Mouse (Mus musculus): ENCODE data around the gene Gm49358. TPM values are rescaled to one million over a fixed set of nuclear protein-coding genes. Genes with fewer than 3 reads are reported as not detected.

Gm49358 gene
- polyA plus RNA-seq, 1 experiment from 2014 or later = not detected

- no peaks in the 10 kb centered on the region for H3K4me1 ChIP-seq (ENCODE audit: insufficient read depth)
- no peaks in the 10 kb centered on the region for H3K36me3 ChIP-seq (ENCODE audit: insufficient read depth)
- H3K4me2 ChIP-seq = no peak overlapping the region
- H3K9ac ChIP-seq = no peak overlapping the region
- ATAC-seq (ENCODE audit: insufficient read depth) (no peak), DNase-seq (no peak)
- H3K27me3 ChIP-seq (ENCODE audit: insufficient read depth, low read length) = no peaks in the 10 kb centered on the region
- TF ChIP-seq CTCF (IDR thresholded peaks at IDR 0.05; ENCODE audit: low read depth) = no peak
- H3K9me3 ChIP-seq (ENCODE audit: low read depth, low read length) = no peaks in the 10 kb centered on the region
- no peak overlapping the region for H3K27ac ChIP-seq (ENCODE audit: low read depth)
- H3K4me3 ChIP-seq (ENCODE audit: low read depth, low read length) = no peak overlapping the region
- 91% methylated on average over 5 of the region's 5 CpGs for WGBS
Observed at GRCm38 (mm10) chr10:86810612-86811011, 46.8 kb downstream of the Gm49358 start.

- ATAC-seq (ENCODE audit: insufficient read depth) = no peak
- H3K4me3 ChIP-seq (ENCODE audit: low read depth, low read length) = no peak overlapping the region
- DNase-seq = no peak
- H3K9ac ChIP-seq = no peak overlapping the region
- H3K27ac ChIP-seq (ENCODE audit: low read depth) = peak overlapping the region; percentile 42; the same call in 1 of the 2 replicates
- no peaks in the 10 kb centered on the region for H3K36me3 ChIP-seq (ENCODE audit: insufficient read depth)
- no peaks in the 10 kb centered on the region for H3K9me3 ChIP-seq (ENCODE audit: low read depth, low read length)
- 53% methylated on average over 19 of the region's 19 CpGs for WGBS
- H3K4me1 ChIP-seq (ENCODE audit: insufficient read depth) = no peaks in the 10 kb centered on the region
- H3K27me3 ChIP-seq (ENCODE audit: insufficient read depth, low read length) = no peaks in the 10 kb centered on the region
- no peak for TF ChIP-seq CTCF (IDR thresholded peaks at IDR 0.05; ENCODE audit: low read depth)
- no peak overlapping the region for H3K4me2 ChIP-seq
Observed at GRCm38 (mm10) chr10:86814292-86815131, 50.7 kb downstream of the Gm49358 start.

GRCm38 (mm10) chr10:86815133-86815532 lies 51.4 kb downstream of the Gm49358 start:
- H3K27me3 ChIP-seq (ENCODE audit: insufficient read depth, low read length) = no peaks in the 10 kb centered on the region
- H3K4me3 ChIP-seq (ENCODE audit: low read depth, low read length) = no peak overlapping the region
- H3K4me1 ChIP-seq (ENCODE audit: insufficient read depth) = no peaks in the 10 kb centered on the region
- H3K9ac ChIP-seq = no peak overlapping the region
- no peak overlapping the region for H3K27ac ChIP-seq (ENCODE audit: low read depth)
- no peaks in the 10 kb centered on the region for H3K36me3 ChIP-seq (ENCODE audit: insufficient read depth)
- no peaks in the 10 kb centered on the region for H3K9me3 ChIP-seq (ENCODE audit: low read depth, low read length)
- TF ChIP-seq CTCF (IDR thresholded peaks at IDR 0.05; ENCODE audit: low read depth) = no peak
- no peak for ATAC-seq (ENCODE audit: insufficient read depth)
- WGBS = 64% methylated on average over 7 of the region's 7 CpGs
- H3K4me2 ChIP-seq = no peak overlapping the region
- no peak for DNase-seq

GRCm38 (mm10) chr10:86819649-86820165 lies 55.9 kb downstream of the Gm49358 start:
- Histone ChIP-seq H3K9ac (no peak overlapping the region), H3K4me2 (no peak overlapping the region), H3K9me3 (ENCODE audit: low read depth, low read length) (no peaks in the 10 kb centered on the region), H3K27me3 (ENCODE audit: insufficient read depth, low read length) (no peaks in the 10 kb centered on the region), H3K27ac (ENCODE audit: low read depth) (peak overlapping the region; percentile 5; the same call in 1 of the 2 replicates), H3K36me3 (ENCODE audit: insufficient read depth) (peaks cover 7% of the 10 kb centered on the region; the same call in 1 of the 2 replicates), H3K4me3 (ENCODE audit: low read depth, low read length) (no peak overlapping the region), H3K4me1 (ENCODE audit: insufficient read depth) (no peaks in the 10 kb centered on the region)
- peak; percentile 47 for DNase-seq
- no peak; the same call in 1 of the 2 replicates for ATAC-seq (ENCODE audit: insufficient read depth)
- no peak for TF ChIP-seq CTCF (IDR thresholded peaks at IDR 0.05; ENCODE audit: low read depth)
- 33% methylated on average over 8 of the region's 8 CpGs for WGBS

- ATAC-seq (ENCODE audit: insufficient read depth) (no peak), DNase-seq (no peak)
- Histone ChIP-seq H3K4me3 (ENCODE audit: low read depth, low read length) (no peak overlapping the region), H3K4me2 (no peak overlapping the region), H3K4me1 (ENCODE audit: insufficient read depth) (no peaks in the 10 kb centered on the region), H3K27ac (ENCODE audit: low read depth) (no peak overlapping the region), H3K27me3 (ENCODE audit: insufficient read depth, low read length) (no peaks in the 10 kb centered on the region), H3K36me3 (ENCODE audit: insufficient read depth) (peaks cover 16% of the 10 kb centered on the region; the same call in 1 of the 2 replicates), H3K9ac (no peak overlapping the region), H3K9me3 (ENCODE audit: low read depth, low read length) (no peaks in the 10 kb centered on the region)
- WGBS = 88% methylated on average over 7 of the region's 7 CpGs
- TF ChIP-seq CTCF (IDR thresholded peaks at IDR 0.05; ENCODE audit: low read depth) = no peak
Observed at GRCm38 (mm10) chr10:86821014-86821413, 57.2 kb downstream of the Gm49358 start.

GRCm38 (mm10) chr10:86824093-86824492 lies 60.3 kb downstream of the Gm49358 start:
- Histone ChIP-seq H3K36me3 (ENCODE audit: insufficient read depth) (peaks cover 16% of the 10 kb centered on the region; the same call in 1 of the 2 replicates), H3K27me3 (ENCODE audit: insufficient read depth, low read length) (no peaks in the 10 kb centered on the region), H3K27ac (ENCODE audit: low read depth) (no peak overlapping the region), H3K4me3 (ENCODE audit: low read depth, low read length) (no peak overlapping the region), H3K9ac (no peak overlapping the region), H3K9me3 (ENCODE audit: low read depth, low read length) (no peaks in the 10 kb centered on the region), H3K4me2 (no peak overlapping the region), H3K4me1 (ENCODE audit: insufficient read depth) (no peaks in the 10 kb centered on the region)
- WGBS = 80% methylated on average over 6 of the region's 6 CpGs
- DNase-seq = no peak
- ATAC-seq (ENCODE audit: insufficient read depth) = no peak
- peak; percentile 3; the same call in 1 of the 2 replicates for TF ChIP-seq CTCF (IDR thresholded peaks at IDR 0.05; ENCODE audit: low read depth)

GRCm38 (mm10) chr10:86824871-86825270 lies 61.1 kb downstream of the Gm49358 start:
- Histone ChIP-seq H3K9ac (no peak overlapping the region), H3K27ac (ENCODE audit: low read depth) (no peak overlapping the region)
- 87% methylated on average over 14 of the region's 14 CpGs for WGBS

More at GRCm38 (mm10) chr10:86824871-86825270, 61.1 kb downstream of the Gm49358 start:
- Histone ChIP-seq H3K4me3 (ENCODE audit: low read depth, low read length) (no peak overlapping the region), H3K27me3 (ENCODE audit: insufficient read depth, low read length) (no peaks in the 10 kb centered on the region), H3K36me3 (ENCODE audit: insufficient read depth) (peaks cover 16% of the 10 kb centered on the region; the same call in 1 of the 2 replicates), H3K4me1 (ENCODE audit: insufficient read depth) (no peaks in the 10 kb centered on the region), H3K9me3 (ENCODE audit: low read depth, low read length) (no peaks in the 10 kb centered on the region), H3K4me2 (no peak overlapping the region)
- DNase-seq (no peak), ATAC-seq (ENCODE audit: insufficient read depth) (no peak)
- TF ChIP-seq CTCF (IDR thresholded peaks at IDR 0.05; ENCODE audit: low read depth) = no peak
